10 mouse cellular contexts compared by ENCODE assay signal in the genomic region with DNA sequence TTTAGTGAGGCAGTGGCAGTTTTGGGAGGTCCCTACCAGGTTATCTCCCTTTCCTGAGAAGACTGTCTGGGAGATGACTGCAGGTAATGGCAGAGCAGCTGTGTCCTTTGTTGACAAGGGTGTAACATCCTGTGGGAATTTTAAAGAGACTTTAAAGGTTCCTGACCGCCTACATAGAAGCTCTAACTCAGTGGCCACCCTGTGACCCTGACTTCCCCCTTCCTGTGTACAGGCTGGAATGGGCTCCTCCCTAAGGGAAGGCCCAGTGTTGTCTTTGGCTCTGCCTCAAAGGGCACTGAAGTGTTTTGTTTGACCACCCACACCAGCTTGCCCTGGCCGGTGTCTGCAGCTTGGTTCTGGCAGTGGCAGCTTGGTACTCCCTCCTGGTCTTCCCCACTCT. TPM values are rescaled to one million over a fixed set of nuclear protein-coding genes. Genes with fewer than 3 reads are reported as not detected.
DNase-seq lines count a peak whose midpoint lies in the region; ATAC-seq and TF ChIP-seq lines count a peak whose summit lies in the region.
"Had no signal": no experiment of that assay in that cellular context is flagged by ENCODE, and none has a peak within 500 bp of the region (broad histone marks: within the 10 kb centered on the region; RNA-seq: fewer than 3 reads in every experiment).

No protein-coding gene starts in this region.

- TF ChIP-seq CTCF in layer of hippocampus, adult 2 months (conservative IDR thresholded peaks at IDR 0.05) = no peak

- peak; percentile 47; the same call in 1 of the 2 replicates for ATAC-seq in heart, embryonic 15.5 days (replicated peaks; ENCODE audit: insufficient number of reproducible peaks, insufficient read depth, low FRiP score, low read depth)
- ATAC-seq in stomach, embryonic 15.5 days (ENCODE audit: insufficient read depth, low FRiP score, low read depth) = peak; percentile 32; the same call in 1 of the 2 replicates
- ATAC-seq in midbrain, embryonic 13.5 days = no peak
- ATAC-seq: intestine, embryonic 15.5 days had no signal

- H3K9ac ChIP-seq in heart, embryonic 15.5 days = no peak overlapping the region
- no peak overlapping the region for H3K9ac ChIP-seq in stomach, embryonic 15.5 days
- H3K9ac ChIP-seq in midbrain, embryonic 13.5 days (replicated peaks) = no peak overlapping the region
- H3K9ac ChIP-seq: embryonic facial prominence, embryonic 15.5 days; intestine, embryonic 15.5 days had no signal

- peak overlapping the region; percentile 59 for H3K27ac ChIP-seq in layer of hippocampus, adult 2 months
- peak overlapping the region; percentile 76 for H3K27ac ChIP-seq in heart, embryonic 15.5 days
- no peak overlapping the region for H3K27ac ChIP-seq in stomach, embryonic 15.5 days
- no peak overlapping the region for H3K27ac ChIP-seq in midbrain, embryonic 10.5 days (replicated peaks)
- no peak overlapping the region for H3K27ac ChIP-seq in midbrain, embryonic 13.5 days
- H3K27ac ChIP-seq: embryonic facial prominence, embryonic 15.5 days; intestine, embryonic 15.5 days had no signal

- H3K4me2 ChIP-seq in heart, embryonic 15.5 days = no peak overlapping the region
- H3K4me2 ChIP-seq in stomach, embryonic 15.5 days = no peak overlapping the region
- no peak overlapping the region for H3K4me2 ChIP-seq in midbrain, embryonic 13.5 days (replicated peaks)
- H3K4me2 ChIP-seq: embryonic facial prominence, embryonic 15.5 days; intestine, embryonic 15.5 days had no signal

- H3K4me3 ChIP-seq in layer of hippocampus, adult 2 months = no peak overlapping the region
- no peak overlapping the region for H3K4me3 ChIP-seq in heart, embryonic 15.5 days
- no peak overlapping the region for H3K4me3 ChIP-seq in stomach, embryonic 15.5 days (replicated peaks)
- H3K4me3 ChIP-seq in midbrain, embryonic 10.5 days = no peak overlapping the region
- H3K4me3 ChIP-seq in midbrain, embryonic 13.5 days (replicated peaks) = no peak overlapping the region
- H3K4me3 ChIP-seq: embryonic facial prominence, embryonic 15.5 days; intestine, embryonic 15.5 days had no signal

- 36% methylated on average over 2 of the region's 2 CpGs for WGBS in heart, embryonic 15.5 days
- 47% methylated on average over 2 of the region's 2 CpGs for WGBS in stomach, embryonic 15.5 days
- 68% methylated on average over 2 of the region's 2 CpGs for WGBS in midbrain, embryonic 10.5 days
- WGBS in midbrain, embryonic 13.5 days = 86% methylated on average over 2 of the region's 2 CpGs

- DNase-seq in layer of hippocampus, adult 2 months (ENCODE audit: low spot score in 2 of 2) = no peak
- no peak for DNase-seq in layer of hippocampus, adult 8-10 months (ENCODE audit: low spot score in 2 of 2)
- peak; percentile 67 to 77 for DNase-seq in kidney, postnatal 4 days
- no peak for DNase-seq in layer of hippocampus, adult 9-10 months (ENCODE audit: low spot score)
- no peak for DNase-seq in midbrain, embryonic 10.5 days (ENCODE audit: low spot score)

- H3K36me3 ChIP-seq in heart, embryonic 15.5 days = peaks cover 26% of the 10 kb centered on the region; the same call in 1 of the 2 replicates
- peaks cover 27% of the 10 kb centered on the region; the same call in 1 of the 2 replicates for H3K36me3 ChIP-seq in stomach, embryonic 15.5 days
- peaks cover 79% of the 10 kb centered on the region for H3K36me3 ChIP-seq in midbrain, embryonic 10.5 days
- peaks cover 70% of the 10 kb centered on the region for H3K36me3 ChIP-seq in midbrain, embryonic 13.5 days

- H3K9me3 ChIP-seq in heart, embryonic 15.5 days (replicated peaks) = no peaks in the 10 kb centered on the region
- H3K9me3 ChIP-seq in stomach, embryonic 15.5 days = no peaks in the 10 kb centered on the region
- no peaks in the 10 kb centered on the region for H3K9me3 ChIP-seq in midbrain, embryonic 10.5 days (replicated peaks)
- H3K9me3 ChIP-seq in midbrain, embryonic 13.5 days = no peaks in the 10 kb centered on the region
- H3K9me3 ChIP-seq: embryonic facial prominence, embryonic 15.5 days; intestine, embryonic 15.5 days had no signal

- H3K27me3 ChIP-seq in heart, embryonic 15.5 days = no peaks in the 10 kb centered on the region
- no peaks in the 10 kb centered on the region for H3K27me3 ChIP-seq in stomach, embryonic 15.5 days (replicated peaks)
- no peaks in the 10 kb centered on the region for H3K27me3 ChIP-seq in midbrain, embryonic 10.5 days (ENCODE audit: low read depth, poor library complexity, severe bottlenecking)
- H3K27me3 ChIP-seq in midbrain, embryonic 13.5 days = no peaks in the 10 kb centered on the region
- H3K27me3 ChIP-seq: embryonic facial prominence, embryonic 15.5 days; intestine, embryonic 15.5 days had no signal

- peaks cover 33% of the 10 kb centered on the region for H3K4me1 ChIP-seq in heart, embryonic 15.5 days (replicated peaks)
- H3K4me1 ChIP-seq in stomach, embryonic 15.5 days = no peaks in the 10 kb centered on the region
- H3K4me1 ChIP-seq in midbrain, embryonic 10.5 days = peaks cover 1% of the 10 kb centered on the region; the same call in 1 of the 2 replicates
- H3K4me1 ChIP-seq in midbrain, embryonic 13.5 days (replicated peaks) = 0 out of 2 replicates have a peak, but pooled peaks cover 2% of the 10 kb centered on the region
- H3K4me1 ChIP-seq: embryonic facial prominence, embryonic 15.5 days; intestine, embryonic 15.5 days had no signal

RNA-seq across cellular contexts. Expression of gene Erg28, which starts 10.8 kb away (rescaled TPM):
- 10 to 100 TPM; 57.2 to 62.6 TPM for total RNA-seq in layer of hippocampus, adult 2 months (2021)
- 10 to 100 TPM; 55.2 to 66.9 (median 62.7) TPM for total RNA-seq in layer of hippocampus, adult 8-10 months (2022)
- 55.4 and 67.0 TPM in 2 replicates for polyA plus RNA-seq in heart, embryonic 15.5 days (2015; fragmentation: Nextera tagmentation; extraction: Ambion mirVana)
- polyA plus RNA-seq in stomach, embryonic 15.5 days (2015; fragmentation: Nextera tagmentation; extraction: Ambion mirVana) = 128 and 132 TPM in 2 replicates
- 119 and 121 TPM in 2 replicates for polyA plus RNA-seq in midbrain, embryonic 10.5 days (2016; fragmentation: Nextera tagmentation; extraction: Ambion mirVana)
- polyA plus RNA-seq in midbrain, embryonic 13.5 days (2015; fragmentation: Nextera tagmentation; extraction: Ambion mirVana) = 92.9 and 93.0 TPM in 2 replicates

RNA-seq across cellular contexts. Expression of gene Ttll5, which starts 10.9 kb away (rescaled TPM):
- 10 to 100 TPM; 48.5 to 48.6 TPM for total RNA-seq in layer of hippocampus, adult 2 months (2021)
- 10 to 100 TPM; 43.8 to 55.8 (median 51.1) TPM for total RNA-seq in layer of hippocampus, adult 8-10 months (2022)
- 11.2 and 16.6 TPM in 2 replicates for polyA plus RNA-seq in heart, embryonic 15.5 days (2015; fragmentation: Nextera tagmentation; extraction: Ambion mirVana)
- polyA plus RNA-seq in stomach, embryonic 15.5 days (2015; fragmentation: Nextera tagmentation; extraction: Ambion mirVana) = 12.4 and 13.0 TPM in 2 replicates
- polyA plus RNA-seq in midbrain, embryonic 10.5 days (2016; fragmentation: Nextera tagmentation; extraction: Ambion mirVana) = 15.8 and 17.2 TPM in 2 replicates
- polyA plus RNA-seq in midbrain, embryonic 13.5 days (2015; fragmentation: Nextera tagmentation; extraction: Ambion mirVana) = 13.6 and 14.0 TPM in 2 replicates

Comparison
In these comparisons a context has a peak if more than half of its experiments do, and no peak if none do; other contexts are left out.
1. DNase-seq: peak in kidney, postnatal 4 days (2 of 2); none in layer of hippocampus, adult 2 months (0 of 2), layer of hippocampus, adult 8-10 months (0 of 2), layer of hippocampus, adult 9-10 months (single experiment) and midbrain, embryonic 10.5 days (single experiment).
2. H3K27ac ChIP-seq: peak in layer of hippocampus, adult 2 months (single experiment) and heart, embryonic 15.5 days (single experiment); none in stomach, embryonic 15.5 days (single experiment), midbrain, embryonic 10.5 days (single experiment) and midbrain, embryonic 13.5 days (single experiment).